Mouse (Mus musculus): ENCODE measurements around the gene Erc2.
A peak's percentile ranks its signal among the peaks of the same experiment; 100 is the strongest.
"Not testable (repeated sequence)": the region's sequence is repeated elsewhere in the genome, so short reads cannot be mapped to it uniquely, and the experiment has no call there.

Gene Erc2

GRCm38 (mm10) chr14:27823897-27824296 is 201.7 kb downstream of the Erc2 start:
- DNase-seq (ENCODE audit: extremely low read depth, insufficient read length, low spot score): peak; percentile 49

- no peak for DNase-seq (ENCODE audit: extremely low read depth, insufficient read length, low spot score)
These were observed 204.6 kb downstream of the Erc2 start for GRCm38 (mm10) chr14:27826829-27827228.

- DNase-seq (ENCODE audit: extremely low read depth, insufficient read length, low spot score): no peak
These were observed 205.9 kb downstream of the Erc2 start for GRCm38 (mm10) chr14:27828089-27828488.

GRCm38 (mm10) chr14:27832196-27832595 is 210.0 kb downstream of the Erc2 start:
- DNase-seq (ENCODE audit: extremely low read depth, insufficient read length, low spot score): no peak

GRCm38 (mm10) chr14:27835351-27835750 is 213.1 kb downstream of the Erc2 start:
- no peak for DNase-seq (ENCODE audit: extremely low read depth, insufficient read length, low spot score)

GRCm38 (mm10) chr14:27837601-27838105 is 215.4 kb downstream of the Erc2 start:
- no peak for DNase-seq (ENCODE audit: extremely low read depth, insufficient read length, low spot score)

DNA sequence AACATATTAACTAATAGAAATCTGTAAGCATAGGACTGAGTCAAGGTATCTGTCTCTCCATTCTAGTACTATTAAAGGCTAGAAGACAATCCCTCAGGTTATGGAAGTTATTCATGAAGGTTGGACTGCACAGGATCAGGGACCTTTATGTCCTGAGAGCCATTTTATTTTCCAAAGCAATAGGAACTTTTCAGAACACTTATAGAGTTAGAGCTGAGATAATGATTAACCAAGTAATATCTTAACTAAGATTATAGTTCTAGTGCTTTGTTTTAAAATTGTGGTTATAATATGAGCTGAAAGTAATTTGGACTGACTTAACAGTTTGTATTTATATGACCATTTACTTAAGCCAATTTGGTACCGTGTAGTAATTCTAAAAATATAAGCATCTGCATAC is 217.9 kb downstream of the Erc2 start:
- no peak for DNase-seq (ENCODE audit: extremely low read depth, insufficient read length, low spot score)

DNA sequence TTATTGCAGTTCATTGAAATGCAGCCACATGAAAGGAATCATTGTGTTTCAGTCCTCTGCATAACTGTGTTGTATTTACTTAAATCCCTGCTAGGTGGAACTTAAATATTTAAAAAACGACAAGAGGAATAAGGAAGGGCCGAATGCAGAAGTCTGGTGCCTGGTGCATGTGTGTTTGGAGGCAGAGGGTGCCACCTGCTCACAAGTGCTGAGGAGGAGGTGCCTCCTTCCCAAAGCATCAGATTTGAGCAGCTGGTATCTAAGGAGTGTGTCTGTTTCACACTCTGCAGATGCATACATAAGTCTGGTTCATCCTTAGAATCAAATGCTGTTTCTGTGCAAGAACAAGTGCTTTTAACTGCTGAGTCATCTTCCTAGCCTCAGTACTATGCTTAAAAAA is 224.6 kb downstream of the Erc2 start:
- DNase-seq (ENCODE audit: extremely low read depth, insufficient read length, low spot score): no peak

- no peak for DNase-seq (ENCODE audit: extremely low read depth, insufficient read length, low spot score)
These were observed 225.1 kb downstream of the Erc2 start for GRCm38 (mm10) chr14:27847291-27847690.

DNA sequence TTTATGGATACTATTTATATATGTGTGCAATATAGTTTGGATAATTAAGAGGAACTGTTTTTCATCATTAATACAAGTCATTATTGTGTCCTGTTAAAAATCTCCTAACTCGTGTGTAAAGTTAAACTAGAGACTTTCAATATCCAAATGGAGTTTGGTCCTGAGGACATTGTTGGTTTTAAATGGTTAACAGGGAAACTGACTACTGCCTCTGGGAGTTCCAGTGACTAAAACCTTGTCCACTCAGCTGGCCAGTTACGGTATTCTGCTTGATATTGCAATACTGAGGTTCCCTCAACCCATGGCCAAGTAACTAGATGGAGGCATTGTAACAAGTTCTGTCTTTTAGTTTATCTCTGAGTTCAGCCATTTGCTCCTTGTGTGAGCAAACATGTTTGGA is 229.0 kb downstream of the Erc2 start:
- DNase-seq (ENCODE audit: extremely low read depth, insufficient read length, low spot score): no peak

DNA sequence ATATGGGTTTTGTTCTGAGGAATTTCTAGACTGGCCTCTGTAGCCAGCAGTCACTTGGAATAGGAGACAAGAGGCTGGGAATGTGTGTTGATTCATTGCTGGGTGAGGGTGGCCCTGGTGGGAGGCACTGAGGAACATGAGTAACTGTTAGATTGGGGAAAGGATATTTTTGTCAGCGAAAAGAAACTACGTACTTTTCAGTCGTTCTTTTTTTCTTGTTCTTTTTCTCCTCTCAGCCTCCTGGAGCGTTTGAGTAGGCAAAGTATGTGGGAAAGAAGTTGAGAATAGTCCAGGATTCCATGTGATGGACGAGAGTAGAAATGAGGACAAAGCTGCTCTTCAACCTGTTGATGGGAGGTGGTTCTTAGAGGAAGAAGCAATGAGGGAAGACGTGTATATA is 230.4 kb downstream of the Erc2 start:
- DNase-seq (ENCODE audit: extremely low read depth, insufficient read length, low spot score): no peak

- no peak for DNase-seq (ENCODE audit: extremely low read depth, insufficient read length, low spot score)
These were observed 238.3 kb downstream of the Erc2 start for GRCm38 (mm10) chr14:27860371-27861046.

DNA sequence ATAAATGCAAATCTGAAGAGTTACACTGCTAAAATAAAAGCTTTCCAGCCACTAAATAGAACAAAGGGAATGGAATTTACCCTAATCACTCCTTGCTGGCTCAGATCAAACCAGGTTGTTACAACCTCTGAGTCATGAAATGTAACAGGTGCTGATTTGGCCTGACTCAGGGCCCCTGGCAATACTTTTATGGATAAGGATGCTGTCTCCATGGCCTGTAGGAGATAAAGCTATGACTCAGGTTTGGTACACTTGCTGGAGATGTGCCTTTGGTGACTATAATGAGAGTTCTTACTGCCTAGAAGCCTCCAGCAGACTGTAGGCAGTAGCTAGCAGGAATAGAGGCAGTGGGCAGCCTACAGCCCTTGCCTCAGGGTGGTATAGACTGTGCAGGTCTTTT is 240.1 kb downstream of the Erc2 start:
- no peak for DNase-seq (ENCODE audit: extremely low read depth, insufficient read length, low spot score)

- DNase-seq (ENCODE audit: extremely low read depth, insufficient read length, low spot score): no peak
These were observed 245.2 kb downstream of the Erc2 start for GRCm38 (mm10) chr14:27867386-27867785.

- DNase-seq (ENCODE audit: extremely low read depth, insufficient read length, low spot score): no peak
These were observed 251.4 kb downstream of the Erc2 start for GRCm38 (mm10) chr14:27873619-27874018.

GRCm38 (mm10) chr14:27875991-27876411 is 253.8 kb downstream of the Erc2 start:
- DNase-seq (ENCODE audit: extremely low read depth, insufficient read length, low spot score): no peak

GRCm38 (mm10) chr14:27881972-27882371 is 259.7 kb downstream of the Erc2 start:
- DNase-seq (ENCODE audit: extremely low read depth, insufficient read length, low spot score): no peak

GRCm38 (mm10) chr14:27886337-27886736 is 264.1 kb downstream of the Erc2 start:
- DNase-seq (ENCODE audit: extremely low read depth, insufficient read length, low spot score): not testable (repeated sequence)

DNA sequence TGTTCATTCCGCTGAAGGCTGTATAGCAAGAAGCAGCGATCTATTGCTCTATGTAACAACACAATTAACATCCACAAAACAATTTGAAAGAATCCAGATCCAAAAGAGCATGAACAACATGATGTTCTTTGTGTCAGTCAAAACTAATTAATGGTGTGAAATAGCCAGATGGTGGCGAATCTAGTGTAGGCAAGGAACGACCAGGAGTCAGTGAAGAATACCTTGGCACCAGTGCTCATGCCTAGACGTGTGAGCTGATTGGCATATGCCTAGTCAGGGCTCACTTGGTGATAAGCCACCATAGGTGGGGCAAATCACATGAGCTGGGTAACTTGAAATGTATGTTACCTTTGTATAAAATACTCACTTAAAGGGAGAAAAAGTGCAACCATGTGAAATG is 265.3 kb downstream of the Erc2 start:
- no peak for DNase-seq (ENCODE audit: extremely low read depth, insufficient read length, low spot score)

GRCm38 (mm10) chr14:27889650-27890049 is 267.4 kb downstream of the Erc2 start:
- no peak for DNase-seq (ENCODE audit: extremely low read depth, insufficient read length, low spot score)

DNA sequence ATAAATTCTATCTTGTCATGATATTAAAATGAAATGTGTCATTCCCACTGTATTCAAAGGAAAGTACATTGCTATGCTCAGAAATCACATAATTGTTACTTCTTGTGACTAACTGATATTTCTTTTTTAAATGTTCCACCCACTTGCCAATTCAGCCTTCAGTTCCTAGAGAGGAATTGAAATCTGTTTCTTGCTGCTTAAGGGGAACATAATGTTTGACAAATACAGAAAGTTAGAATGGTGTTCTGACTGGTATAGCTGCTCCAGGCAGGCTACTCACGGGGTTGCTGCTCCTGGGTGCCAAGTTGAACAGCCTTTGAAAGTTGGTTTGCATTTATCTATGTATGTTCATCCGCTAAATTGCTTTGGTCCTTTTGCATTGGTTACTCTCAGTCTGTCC is 270.2 kb downstream of the Erc2 start:
- no peak for DNase-seq (ENCODE audit: extremely low read depth, insufficient read length, low spot score)

- DNase-seq (ENCODE audit: extremely low read depth, insufficient read length, low spot score): no peak
These were observed 279.5 kb downstream of the Erc2 start for GRCm38 (mm10) chr14:27901772-27902171.
